Mouse (Mus musculus): ENCODE results near the gene Gm10203. TPM values are rescaled to one million over a fixed set of nuclear protein-coding genes. Genes with fewer than 3 reads are reported as not detected.
A peak's percentile ranks its signal among the peaks of the same experiment; 100 is the strongest.

Gm10203 gene
- total and polyA plus RNA-seq, 2 experiments from 2014 or later, result not detected

DNA sequence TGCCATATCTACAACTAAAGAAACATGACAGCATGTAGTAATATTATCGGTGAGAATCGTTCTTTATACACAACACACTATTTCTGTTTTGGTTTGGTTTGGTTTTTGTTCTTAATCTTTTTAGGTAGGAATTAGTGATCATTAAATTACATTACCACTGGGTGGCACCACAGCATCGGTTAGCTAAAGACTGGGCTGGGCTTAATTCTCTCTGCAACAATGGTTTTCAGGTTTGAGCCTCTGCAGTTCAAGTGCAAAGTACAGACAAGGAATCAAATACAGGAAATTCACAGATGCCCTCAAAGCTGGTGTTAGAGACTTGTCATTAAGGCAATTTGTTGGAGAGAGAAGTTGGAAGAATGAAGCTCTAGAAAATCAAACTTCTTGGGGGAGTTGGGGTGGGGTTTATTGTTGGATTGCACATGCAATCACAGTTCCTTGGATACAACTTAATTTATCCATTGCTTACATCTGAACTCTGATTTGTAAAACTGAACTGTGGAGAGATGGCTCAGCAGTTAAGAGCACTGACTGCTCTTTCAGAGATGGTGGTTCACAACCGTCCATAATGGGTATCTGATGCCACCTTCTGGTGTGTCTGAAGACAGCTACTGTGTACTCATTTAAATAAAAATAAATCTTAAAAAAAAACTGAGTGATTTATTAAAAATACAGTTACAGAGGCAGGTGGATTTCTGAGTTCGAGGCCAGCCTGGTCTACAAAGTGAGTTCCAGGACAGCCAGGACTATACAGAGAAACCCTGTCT is 2.5 kb downstream of the Gm10203 start:
- peak; percentile 83 for DNase-seq (ENCODE audit: low spot score)
- Histone ChIP-seq H3K27ac (no peak overlapping the region), H3K4me2 (ENCODE audit: low read depth, low read length) (no peak overlapping the region), H3K4me1 (ENCODE audit: insufficient read depth, low read length) (no peaks in the 10 kb centered on the region), H3K36me3 (ENCODE audit: insufficient read depth, low read length) (no peaks in the 10 kb centered on the region), H3K4me3 (ENCODE audit: low read length) (no peak overlapping the region), H3K9me3 (ENCODE audit: low read length) (no peaks in the 10 kb centered on the region), H3K9ac (replicated peaks; ENCODE audit: low read length) (no peak overlapping the region), H3K27me3 (ENCODE audit: insufficient read depth, low read length) (no peaks in the 10 kb centered on the region)
- WGBS, result 32% methylated on average over 5 of the region's 5 CpGs
- peak; percentile 70; the same call in 1 of the 2 replicates for ATAC-seq
- TF ChIP-seq CTCF (IDR thresholded peaks at IDR 0.05; ENCODE audit: low read depth), result peak; percentile 74

GRCm38 (mm10) chr6:149134391-149135150 is 4.6 kb downstream of the Gm10203 start:
- Histone ChIP-seq H3K27ac (no peak overlapping the region), H3K4me1 (ENCODE audit: insufficient read depth, low read length) (no peaks in the 10 kb centered on the region), H3K9ac (replicated peaks; ENCODE audit: low read length) (no peak overlapping the region), H3K4me3 (ENCODE audit: low read length) (no peak overlapping the region), H3K36me3 (ENCODE audit: insufficient read depth, low read length) (no peaks in the 10 kb centered on the region), H3K27me3 (ENCODE audit: insufficient read depth, low read length) (no peaks in the 10 kb centered on the region), H3K4me2 (ENCODE audit: low read depth, low read length) (no peak overlapping the region), H3K9me3 (ENCODE audit: low read length) (no peaks in the 10 kb centered on the region)
- ATAC-seq (no peak), DNase-seq (ENCODE audit: low spot score) (no peak)
- WGBS, result 36% methylated on average over 5 of the region's 5 CpGs
- no peak for TF ChIP-seq CTCF (IDR thresholded peaks at IDR 0.05; ENCODE audit: low read depth)

DNA sequence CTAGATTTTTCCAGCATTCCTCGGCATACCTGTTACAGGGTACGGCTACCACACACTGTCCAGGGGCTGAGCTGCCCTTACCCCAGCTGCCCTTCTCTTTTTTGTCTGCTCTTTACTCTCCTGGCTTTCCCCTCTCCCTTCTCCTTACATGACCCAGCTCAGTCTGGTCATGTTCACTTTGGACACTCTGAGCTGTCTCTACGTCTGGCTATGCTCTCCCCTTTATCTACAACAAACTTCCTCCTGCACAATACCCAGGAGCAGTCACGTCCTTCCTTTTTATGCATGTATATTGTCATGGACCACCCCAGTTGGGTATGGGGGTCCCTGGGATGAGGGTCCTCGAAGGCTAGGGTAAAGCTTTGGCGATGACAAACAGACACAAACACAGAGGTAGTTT is 5.7 kb downstream of the Gm10203 start:
- Histone ChIP-seq H3K27me3 (ENCODE audit: insufficient read depth, low read length) (no peaks in the 10 kb centered on the region), H3K27ac (no peak overlapping the region), H3K36me3 (ENCODE audit: insufficient read depth, low read length) (no peaks in the 10 kb centered on the region), H3K4me2 (ENCODE audit: low read depth, low read length) (no peak overlapping the region), H3K9ac (replicated peaks; ENCODE audit: low read length) (no peak overlapping the region), H3K4me3 (ENCODE audit: low read length) (no peak overlapping the region), H3K9me3 (ENCODE audit: low read length) (no peaks in the 10 kb centered on the region), H3K4me1 (ENCODE audit: insufficient read depth, low read length) (no peaks in the 10 kb centered on the region)
- WGBS, result 81% methylated on average over 6 of the region's 6 CpGs
- TF ChIP-seq CTCF (IDR thresholded peaks at IDR 0.05; ENCODE audit: low read depth), result no peak
- no peak for ATAC-seq
- DNase-seq (ENCODE audit: low spot score), result no peak

DNA sequence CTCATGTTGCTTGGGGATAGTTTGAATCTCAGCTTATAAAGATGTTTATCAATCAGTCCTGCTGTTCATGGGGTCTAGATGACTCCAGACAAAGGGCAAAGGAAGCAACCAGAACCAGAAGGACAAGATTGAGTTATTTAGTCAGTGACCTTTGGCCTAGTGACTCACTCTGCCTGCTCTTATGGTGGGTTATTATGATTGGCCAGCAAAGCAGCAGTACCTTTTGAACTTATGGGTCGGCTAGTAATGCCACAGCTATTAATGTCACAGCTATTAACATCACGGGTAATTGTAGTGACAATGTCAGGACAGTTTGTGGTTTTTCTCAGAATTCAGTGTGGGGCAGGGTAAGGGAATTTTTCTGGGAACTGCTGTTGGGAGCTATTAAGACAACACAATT is 8.0 kb downstream of the Gm10203 start:
- Histone ChIP-seq H3K27me3 (ENCODE audit: insufficient read depth, low read length) (no peaks in the 10 kb centered on the region), H3K9ac (replicated peaks; ENCODE audit: low read length) (no peak overlapping the region), H3K4me1 (ENCODE audit: insufficient read depth, low read length) (no peaks in the 10 kb centered on the region), H3K4me2 (ENCODE audit: low read depth, low read length) (no peak overlapping the region), H3K27ac (no peak overlapping the region), H3K36me3 (ENCODE audit: insufficient read depth, low read length) (no peaks in the 10 kb centered on the region), H3K4me3 (ENCODE audit: low read length) (no peak overlapping the region), H3K9me3 (ENCODE audit: low read length) (no peaks in the 10 kb centered on the region)
- TF ChIP-seq CTCF (IDR thresholded peaks at IDR 0.05; ENCODE audit: low read depth), result no peak
- ATAC-seq (no peak), DNase-seq (ENCODE audit: low spot score) (no peak)
- WGBS, result 74% methylated on average over 2 of the region's 2 CpGs

DNA sequence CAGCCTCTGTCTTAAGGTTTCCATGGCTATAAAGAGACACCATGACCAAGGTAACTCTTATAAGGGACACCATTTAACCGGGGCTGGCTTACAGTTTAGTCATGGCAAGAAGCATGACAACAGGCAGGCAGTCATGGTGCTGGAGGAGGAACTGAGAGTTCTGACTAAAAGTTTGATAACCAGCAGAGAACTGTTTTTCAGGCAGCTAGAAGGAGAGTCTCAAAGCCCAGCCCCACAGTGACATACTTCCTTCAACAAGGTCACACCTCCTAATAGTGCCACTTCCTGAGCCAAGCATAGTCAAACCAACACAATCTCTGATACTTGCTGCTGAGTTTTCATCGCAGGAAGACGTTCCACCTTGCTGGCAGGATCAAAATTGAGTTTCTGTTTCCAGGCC is 9.0 kb downstream of the Gm10203 start:
- H3K9me3 ChIP-seq (ENCODE audit: low read length), result no peaks in the 10 kb centered on the region
- WGBS, result 91% methylated on average over 3 of the region's 3 CpGs
- H3K9ac ChIP-seq (replicated peaks; ENCODE audit: low read length), result no peak overlapping the region

DNA sequence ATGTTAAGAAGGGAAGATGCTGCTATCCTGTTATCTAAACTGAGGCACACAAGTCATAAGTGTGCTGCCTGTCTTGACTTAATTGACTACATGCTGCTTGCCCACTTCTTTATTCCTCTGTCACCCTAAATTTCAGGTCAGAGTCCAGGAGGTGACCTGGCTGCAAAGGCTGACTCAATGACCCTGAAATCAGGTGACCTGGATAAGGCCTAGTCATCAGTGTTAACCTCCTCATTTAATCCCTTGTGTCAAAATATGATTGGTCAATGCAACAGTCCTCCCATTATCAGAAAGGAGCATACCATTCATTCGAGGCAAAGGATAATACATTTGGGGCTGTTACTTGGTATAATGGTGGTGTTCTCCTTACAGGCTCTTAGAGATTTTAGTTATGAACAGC is 9.5 kb downstream of the Gm10203 start, which contains the start of gene Etfbkmt:
Etfbkmt (plus strand) TSS at position 379 of the 400 bp plus-strand sequence.
- 77% methylated on average over 1 of the region's 1 CpGs for WGBS
- no peak for DNase-seq (ENCODE audit: low spot score)

More for the DNA sequence above, 9.0 kb downstream of the Gm10203 start:
- Histone ChIP-seq H3K36me3 (ENCODE audit: insufficient read depth, low read length) (no peaks in the 10 kb centered on the region), H3K27me3 (ENCODE audit: insufficient read depth, low read length) (no peaks in the 10 kb centered on the region), H3K27ac (no peak overlapping the region), H3K4me3 (ENCODE audit: low read length) (no peak overlapping the region), H3K4me2 (ENCODE audit: low read depth, low read length) (no peak overlapping the region), H3K4me1 (ENCODE audit: insufficient read depth, low read length) (no peaks in the 10 kb centered on the region)
- no peak for TF ChIP-seq CTCF (IDR thresholded peaks at IDR 0.05; ENCODE audit: low read depth)
- ATAC-seq (no peak), DNase-seq (ENCODE audit: low spot score) (no peak)

More for the DNA sequence above, 9.5 kb downstream of the Gm10203 start, which contains the start of gene Etfbkmt:
- Histone ChIP-seq H3K9me3 (ENCODE audit: low read length) (no peaks in the 10 kb centered on the region), H3K4me3 (ENCODE audit: low read length) (no peak within 1 kb of the TSS), H3K4me1 (ENCODE audit: insufficient read depth, low read length) (no peaks in the 10 kb centered on the region), H3K4me2 (ENCODE audit: low read depth, low read length) (no peak within 1 kb of the TSS), H3K27me3 (ENCODE audit: insufficient read depth, low read length) (no peaks in the 10 kb centered on the region), H3K9ac (replicated peaks; ENCODE audit: low read length) (no peak within 1 kb of the TSS), H3K36me3 (ENCODE audit: insufficient read depth, low read length) (no peaks in the 10 kb centered on the region), H3K27ac (no peak within 1 kb of the TSS)
- no peak for ATAC-seq
- TF ChIP-seq CTCF (IDR thresholded peaks at IDR 0.05; ENCODE audit: low read depth), result no peak

All from hindbrain, postnatal 0 days (tissue).